Mouse (Mus musculus): ENCODE results near the gene Commd6. TPM values are rescaled to one million over a fixed set of nuclear protein-coding genes. Genes with fewer than 3 reads are reported as not detected.

Commd6 gene
- polyA plus RNA-seq, 1 experiment: 11.1 TPM

GRCm38 (mm10) chr14:101644948-101645347, 4.5 kb upstream of the Commd6 start:
- no peaks in the 10 kb centered on the region for H3K4me1 ChIP-seq (ENCODE audit: control insufficient read depth, insufficient read depth, low read length)
- H3K27me3 ChIP-seq (ENCODE audit: control insufficient read depth, insufficient read depth, low read length): no peaks in the 10 kb centered on the region
- H3K4me3 ChIP-seq (ENCODE audit: control insufficient read depth, low read depth, low read length): no peak overlapping the region
- no peaks in the 10 kb centered on the region for H3K36me3 ChIP-seq (ENCODE audit: control insufficient read depth, insufficient read depth, low read length)
- H3K27ac ChIP-seq (ENCODE audit: control insufficient read depth, insufficient read depth, low read depth, low read length): no peak overlapping the region
- TF ChIP-seq CTCF (IDR thresholded peaks at IDR 0.05; ENCODE audit: control insufficient read depth, insufficient read depth, insufficient replicate concordance, low read depth, low read length) (no peak), POLR2A (IDR thresholded peaks at IDR 0.05; ENCODE audit: control insufficient read depth, low read depth, low read length) (no peak)

GRCm38 (mm10) chr14:101637381-101637780, 3.1 kb downstream of the Commd6 start:
- TF ChIP-seq POLR2A (IDR thresholded peaks at IDR 0.05; ENCODE audit: control insufficient read depth, low read depth, low read length) (no peak), CTCF (IDR thresholded peaks at IDR 0.05; ENCODE audit: control insufficient read depth, insufficient read depth, insufficient replicate concordance, low read depth, low read length) (no peak)
- H3K4me3 ChIP-seq (ENCODE audit: control insufficient read depth, low read depth, low read length): no peak overlapping the region
- H3K27ac ChIP-seq (ENCODE audit: control insufficient read depth, insufficient read depth, low read depth, low read length): no peak overlapping the region
- H3K4me1 ChIP-seq (ENCODE audit: control insufficient read depth, insufficient read depth, low read length): no peaks in the 10 kb centered on the region; the same call in 1 of the 2 replicates
- peaks cover 1% of the 10 kb centered on the region for H3K36me3 ChIP-seq (ENCODE audit: control insufficient read depth, insufficient read depth, low read length)
- H3K27me3 ChIP-seq (ENCODE audit: control insufficient read depth, insufficient read depth, low read length): no peaks in the 10 kb centered on the region

GRCm38 (mm10) chr14:101635765-101636164, 4.7 kb downstream of the Commd6 start:
- Histone ChIP-seq H3K36me3 (ENCODE audit: control insufficient read depth, insufficient read depth, low read length) (peaks cover 1% of the 10 kb centered on the region), H3K27ac (ENCODE audit: control insufficient read depth, insufficient read depth, low read depth, low read length) (no peak overlapping the region), H3K27me3 (ENCODE audit: control insufficient read depth, insufficient read depth, low read length) (no peaks in the 10 kb centered on the region), H3K4me1 (ENCODE audit: control insufficient read depth, insufficient read depth, low read length) (no peaks in the 10 kb centered on the region; the same call in 1 of the 2 replicates), H3K4me3 (ENCODE audit: control insufficient read depth, low read depth, low read length) (no peak overlapping the region)
- TF ChIP-seq CTCF (IDR thresholded peaks at IDR 0.05; ENCODE audit: control insufficient read depth, insufficient read depth, insufficient replicate concordance, low read depth, low read length) (no peak), POLR2A (IDR thresholded peaks at IDR 0.05; ENCODE audit: control insufficient read depth, low read depth, low read length) (no peak)

- no peaks in the 10 kb centered on the region for H3K27me3 ChIP-seq (ENCODE audit: control insufficient read depth, insufficient read depth, low read length)
- H3K4me1 ChIP-seq (ENCODE audit: control insufficient read depth, insufficient read depth, low read length): no peaks in the 10 kb centered on the region
- H3K4me3 ChIP-seq (ENCODE audit: control insufficient read depth, low read depth, low read length): no peak overlapping the region
- peaks cover 1% of the 10 kb centered on the region for H3K36me3 ChIP-seq (ENCODE audit: control insufficient read depth, insufficient read depth, low read length)
- TF ChIP-seq POLR2A (IDR thresholded peaks at IDR 0.05; ENCODE audit: control insufficient read depth, low read depth, low read length) (no peak), CTCF (IDR thresholded peaks at IDR 0.05; ENCODE audit: control insufficient read depth, insufficient read depth, insufficient replicate concordance, low read depth, low read length) (no peak)
- no peak overlapping the region for H3K27ac ChIP-seq (ENCODE audit: control insufficient read depth, insufficient read depth, low read depth, low read length)
Observed at GRCm38 (mm10) chr14:101630548-101630947, 9.9 kb downstream of the Commd6 start.

- no peak for TF ChIP-seq POLR2A (IDR thresholded peaks at IDR 0.05; ENCODE audit: control insufficient read depth, low read depth, low read length)
- TF ChIP-seq CTCF (IDR thresholded peaks at IDR 0.05; ENCODE audit: control insufficient read depth, insufficient read depth, insufficient replicate concordance, low read depth, low read length): no peak
- Histone ChIP-seq H3K4me1 (ENCODE audit: control insufficient read depth, insufficient read depth, low read length) (no peaks in the 10 kb centered on the region), H3K4me3 (ENCODE audit: control insufficient read depth, low read depth, low read length) (no peak overlapping the region), H3K27ac (ENCODE audit: control insufficient read depth, insufficient read depth, low read depth, low read length) (no peak overlapping the region), H3K27me3 (ENCODE audit: control insufficient read depth, insufficient read depth, low read length) (no peaks in the 10 kb centered on the region), H3K36me3 (ENCODE audit: control insufficient read depth, insufficient read depth, low read length) (no peaks in the 10 kb centered on the region)
Observed at GRCm38 (mm10) chr14:101617680-101618079, 22.8 kb downstream of the Commd6 start.

- TF ChIP-seq POLR2A (IDR thresholded peaks at IDR 0.05; ENCODE audit: control insufficient read depth, low read depth, low read length): no peak
- no peak for TF ChIP-seq CTCF (IDR thresholded peaks at IDR 0.05; ENCODE audit: control insufficient read depth, insufficient read depth, insufficient replicate concordance, low read depth, low read length)
- Histone ChIP-seq H3K4me3 (ENCODE audit: control insufficient read depth, low read depth, low read length) (no peak overlapping the region), H3K27ac (ENCODE audit: control insufficient read depth, insufficient read depth, low read depth, low read length) (no peak overlapping the region), H3K36me3 (ENCODE audit: control insufficient read depth, insufficient read depth, low read length) (no peaks in the 10 kb centered on the region), H3K27me3 (ENCODE audit: control insufficient read depth, insufficient read depth, low read length) (no peaks in the 10 kb centered on the region), H3K4me1 (ENCODE audit: control insufficient read depth, insufficient read depth, low read length) (no peaks in the 10 kb centered on the region)
Observed at GRCm38 (mm10) chr14:101616178-101616577, 24.3 kb downstream of the Commd6 start.

GRCm38 (mm10) chr14:101613206-101613605, 27.3 kb downstream of the Commd6 start:
- Histone ChIP-seq H3K4me1 (ENCODE audit: control insufficient read depth, insufficient read depth, low read length) (peaks cover 7% of the 10 kb centered on the region), H3K27ac (ENCODE audit: control insufficient read depth, insufficient read depth, low read depth, low read length) (0 out of 2 replicates have a peak overlapping the region, but pooled peaks have one; percentile 6), H3K4me3 (ENCODE audit: control insufficient read depth, low read depth, low read length) (no peak overlapping the region), H3K36me3 (ENCODE audit: control insufficient read depth, insufficient read depth, low read length) (no peaks in the 10 kb centered on the region), H3K27me3 (ENCODE audit: control insufficient read depth, insufficient read depth, low read length) (no peaks in the 10 kb centered on the region)
- TF ChIP-seq CTCF (IDR thresholded peaks at IDR 0.05; ENCODE audit: control insufficient read depth, insufficient read depth, insufficient replicate concordance, low read depth, low read length) (no peak), POLR2A (IDR thresholded peaks at IDR 0.05; ENCODE audit: control insufficient read depth, low read depth, low read length) (no peak)

- H3K4me1 ChIP-seq (ENCODE audit: control insufficient read depth, insufficient read depth, low read length): peaks cover 15% of the 10 kb centered on the region
- H3K27ac ChIP-seq (ENCODE audit: control insufficient read depth, insufficient read depth, low read depth, low read length): no peak overlapping the region
- H3K27me3 ChIP-seq (ENCODE audit: control insufficient read depth, insufficient read depth, low read length): no peaks in the 10 kb centered on the region
- no peaks in the 10 kb centered on the region for H3K36me3 ChIP-seq (ENCODE audit: control insufficient read depth, insufficient read depth, low read length)
- no peak overlapping the region for H3K4me3 ChIP-seq (ENCODE audit: control insufficient read depth, low read depth, low read length)
- TF ChIP-seq CTCF (IDR thresholded peaks at IDR 0.05; ENCODE audit: control insufficient read depth, insufficient read depth, insufficient replicate concordance, low read depth, low read length) (no peak), POLR2A (IDR thresholded peaks at IDR 0.05; ENCODE audit: control insufficient read depth, low read depth, low read length) (no peak)
Observed at GRCm38 (mm10) chr14:101610701-101611100, 29.8 kb downstream of the Commd6 start.
